Mouse (Mus musculus): Measurements from ENCODE around the gene Tox3. TPM values are rescaled to one million over a fixed set of nuclear protein-coding genes. Genes with fewer than 3 reads are reported as not detected.

Gene Tox3
- polyA plus RNA-seq (2021; fragmentation: Nextera tagmentation), result 2.0 and 2.5 TPM in 2 replicates
- long read RNA-seq, experiment 1, partial matches to known transcripts, result 2 of 5 reads
- long read RNA-seq, experiment 1, other reads (novel, unspliced or antisense), result 3 of 5 reads
- long read RNA-seq, experiment 2, partial matches to known transcripts, result 3 of 8 reads
- long read RNA-seq, experiment 2, other reads (novel, unspliced or antisense), result 4 of 8 reads

GRCm38 (mm10) chr8:90348178-90348925, at the start of gene Tox3:
TSS of gene Tox3 (minus strand) at chr8:90348343.

All from layer of hippocampus, adult 6 months (tissue).